Mouse (Mus musculus): Measurements from ENCODE around the gene Lhx1. TPM values are rescaled to one million over a fixed set of nuclear protein-coding genes. Genes with fewer than 3 reads are reported as not detected.

The Lhx1 gene
- total RNA-seq (2021): not detected
- long read RNA-seq, experiment 1: 0 reads
- long read RNA-seq, experiment 2: 0 reads

DNA sequence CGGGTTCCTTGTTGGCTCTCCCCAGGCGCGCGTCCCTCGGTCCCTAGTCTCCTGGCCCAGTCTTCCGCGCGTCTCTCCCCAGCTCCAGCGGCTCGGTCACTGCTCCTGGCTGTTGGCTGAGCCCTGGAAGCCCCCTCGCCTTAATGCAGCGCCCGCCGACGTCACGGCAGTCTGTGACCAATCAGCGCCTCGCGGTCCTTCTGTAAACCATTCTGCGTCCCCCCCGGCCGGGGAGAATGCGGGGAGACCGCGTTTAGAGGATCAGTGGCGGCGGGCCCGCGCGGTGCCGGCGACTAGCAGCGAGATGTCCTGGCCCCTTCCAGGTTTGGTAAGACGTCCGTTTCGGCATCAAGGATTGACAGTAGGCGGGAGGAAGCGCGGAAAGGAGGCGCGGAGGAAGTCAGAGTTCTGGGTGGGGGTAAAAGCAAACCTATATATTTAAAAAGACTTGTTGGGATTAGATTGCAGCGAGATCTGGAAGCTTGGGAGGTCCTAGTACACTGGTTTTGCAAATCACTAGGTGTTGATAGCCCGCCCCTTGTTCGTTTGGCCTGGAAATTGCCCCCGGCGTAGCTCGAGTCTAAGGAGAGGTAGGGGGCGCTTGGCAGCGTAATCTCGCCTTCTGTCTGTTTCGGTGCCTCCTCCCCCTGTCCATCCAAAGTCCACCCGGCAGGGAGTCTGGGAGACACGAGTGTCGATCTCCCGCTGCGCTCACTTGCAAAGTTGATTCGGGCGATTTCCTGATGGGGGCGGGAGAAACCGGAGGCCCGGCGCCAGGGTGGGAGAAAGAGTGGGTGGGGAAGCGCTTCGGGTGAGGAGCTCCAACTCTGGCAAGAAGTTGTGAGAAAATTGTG is at the start of gene Lhx1:
TSS of gene Lhx1 (minus strand) at position 115 of the 854 bp plus-strand sequence.
- DNase-seq (ENCODE audit: low spot score in 2 of 2): no peak

DNA sequence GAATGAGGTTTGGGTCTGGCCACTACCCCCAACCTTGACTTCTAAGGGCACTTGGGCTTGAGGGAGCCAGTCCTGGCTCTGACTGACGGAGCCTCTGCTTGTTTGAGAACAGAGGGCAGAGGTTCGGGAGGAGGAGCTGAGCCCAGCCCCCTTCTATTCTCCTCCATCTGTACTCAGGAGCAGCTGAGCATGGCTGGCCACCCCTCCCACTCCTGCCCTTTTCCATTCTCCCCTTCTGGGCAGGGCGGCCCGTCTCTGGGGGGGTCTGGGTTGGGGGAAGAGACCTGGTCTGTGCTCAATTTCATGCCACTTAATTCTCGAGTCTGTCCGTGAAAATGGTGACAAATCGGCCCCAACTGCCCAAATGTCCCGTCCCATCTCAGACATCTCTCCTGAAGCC is 49.5 kb upstream of the Lhx1 start:
- DNase-seq (ENCODE audit: low spot score in 2 of 2): no peak

DNA sequence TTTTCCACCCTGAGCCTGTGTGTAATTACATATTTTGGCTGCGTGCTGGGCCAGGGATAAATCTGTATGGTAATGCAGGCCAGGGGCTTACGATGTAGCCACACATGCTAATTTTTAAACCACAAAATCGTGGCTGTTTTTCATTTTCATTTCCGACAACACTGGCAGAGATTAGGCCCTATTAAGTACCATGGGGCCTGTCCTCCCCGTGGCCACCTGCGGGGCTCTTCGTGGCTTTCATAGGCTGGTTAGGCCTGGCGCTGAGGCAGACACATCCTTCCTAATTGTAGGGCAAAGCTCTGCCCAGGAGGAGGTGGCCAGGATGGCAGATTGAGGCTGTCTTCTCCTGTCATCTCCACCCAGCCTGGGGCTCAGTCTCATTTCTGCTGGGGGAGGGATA is 48.3 kb upstream of the Lhx1 start:
- DNase-seq (ENCODE audit: low spot score in 2 of 2): no peak

DNA sequence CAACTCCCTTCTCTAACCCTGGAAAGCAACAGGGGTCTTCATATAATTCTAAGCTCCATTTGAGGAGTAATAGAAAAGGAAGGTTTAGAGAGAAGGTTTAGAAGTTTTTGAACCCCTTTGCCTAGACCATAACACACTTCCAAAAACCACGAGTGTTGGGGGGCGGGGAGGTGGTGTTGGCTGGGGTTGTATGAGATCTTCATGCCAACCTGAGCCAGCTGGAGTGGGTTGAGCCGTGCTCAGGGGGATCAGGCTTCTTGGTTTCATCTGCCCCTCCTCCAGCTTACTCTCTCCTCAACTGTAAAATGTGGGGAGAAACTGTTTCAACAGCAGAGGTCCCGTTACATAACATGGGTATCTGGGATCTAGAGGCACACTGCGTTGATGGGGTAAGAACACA is 45.5 kb upstream of the Lhx1 start:
- no peak for DNase-seq (ENCODE audit: low spot score in 2 of 2)

DNA sequence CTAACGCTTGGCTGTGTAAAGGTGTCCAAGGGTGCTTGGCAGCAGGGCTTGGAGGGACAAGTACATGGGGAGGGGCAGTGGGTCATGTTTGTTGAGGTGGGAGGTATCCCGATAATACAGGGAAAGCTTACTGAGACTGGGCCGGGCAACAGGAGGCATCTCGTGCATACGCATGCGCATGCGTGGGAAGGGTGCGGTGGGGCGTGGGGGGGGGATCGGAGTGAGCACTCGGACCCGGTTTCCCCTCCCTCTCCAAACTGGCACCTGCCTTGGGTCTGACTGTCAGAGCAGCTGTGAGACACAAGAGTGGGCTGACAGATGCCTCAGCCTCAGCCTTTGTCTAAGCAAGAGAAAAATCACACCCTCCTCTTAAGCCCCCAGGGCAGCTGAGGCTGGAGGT is 45.1 kb upstream of the Lhx1 start:
- no peak for DNase-seq (ENCODE audit: low spot score in 2 of 2)

DNA sequence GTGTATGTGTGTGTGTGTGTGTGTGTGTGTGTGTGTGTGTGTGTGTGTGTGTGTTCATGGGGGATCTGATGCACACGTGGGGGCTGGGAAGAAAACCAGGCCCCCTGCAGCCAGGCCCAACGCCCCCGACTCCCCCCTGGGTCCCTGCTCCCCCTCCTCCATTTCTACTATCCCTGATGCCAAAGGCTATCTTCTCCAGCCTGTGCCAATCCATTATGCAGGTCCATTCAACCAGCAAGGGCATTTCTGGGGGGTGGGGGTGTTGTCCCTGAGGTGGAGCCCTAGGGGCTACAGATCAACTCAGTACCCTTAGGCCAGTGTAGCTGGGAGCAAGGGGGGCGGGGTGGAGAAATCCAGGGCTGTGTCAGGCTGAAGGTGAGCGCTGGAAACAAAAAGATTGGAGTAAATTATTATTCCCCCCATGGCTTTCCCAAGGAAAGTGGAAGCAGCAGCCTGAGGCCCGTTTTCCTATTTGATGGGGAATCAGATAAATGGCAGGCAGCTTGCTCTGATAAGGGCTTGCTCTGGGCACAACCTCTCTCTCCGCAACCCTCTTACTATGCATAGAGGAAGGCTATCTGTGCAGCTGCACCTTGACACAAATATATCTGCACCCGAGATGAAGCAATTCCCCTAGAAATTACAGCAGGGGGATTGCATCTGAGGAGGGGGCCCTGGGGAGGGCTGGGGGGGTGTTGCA is 43.9 kb upstream of the Lhx1 start:
- DNase-seq (ENCODE audit: low spot score in 2 of 2): no peak

DNA sequence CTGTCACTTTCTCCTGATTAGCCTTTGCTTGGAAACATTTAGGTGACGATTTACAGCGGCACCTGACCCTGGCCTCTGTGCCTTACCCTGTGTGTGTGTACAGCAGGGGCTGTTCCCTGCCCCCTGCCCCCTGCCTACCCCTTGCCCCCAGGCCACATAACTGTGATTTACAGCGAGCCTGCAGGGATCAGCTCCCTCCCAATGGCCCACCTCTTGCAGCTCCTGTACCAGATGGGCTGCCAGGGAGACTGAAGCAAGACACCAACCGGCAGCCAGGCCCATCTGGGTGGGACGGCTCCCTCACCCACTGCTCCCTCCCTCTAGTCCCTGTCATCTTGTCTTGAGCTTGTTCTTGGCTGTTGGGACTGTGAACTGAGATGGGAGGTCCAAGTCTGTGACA is 43.1 kb upstream of the Lhx1 start:
- no peak for DNase-seq (ENCODE audit: low spot score in 2 of 2)

DNA sequence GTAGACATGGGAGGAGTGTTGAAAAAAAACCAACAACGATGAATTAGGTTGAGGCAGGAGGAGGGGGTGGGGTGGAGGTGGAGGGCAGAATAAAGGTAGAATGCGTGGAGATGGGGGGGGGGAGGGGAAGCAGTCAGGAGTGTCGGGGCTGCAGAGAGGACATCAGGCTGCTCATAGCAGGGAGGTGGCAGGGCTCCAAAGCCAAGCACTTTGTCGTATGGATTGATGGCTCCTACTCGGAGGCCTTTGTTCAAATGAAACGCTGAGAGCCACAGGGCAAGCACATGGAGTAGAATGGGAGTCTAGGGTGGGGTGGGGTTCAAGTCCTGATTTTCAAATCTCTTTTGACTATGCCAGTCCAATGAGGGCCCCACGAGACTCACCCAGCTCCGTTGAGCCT is 41.4 kb upstream of the Lhx1 start:
- DNase-seq (ENCODE audit: low spot score in 2 of 2): no peak

DNA sequence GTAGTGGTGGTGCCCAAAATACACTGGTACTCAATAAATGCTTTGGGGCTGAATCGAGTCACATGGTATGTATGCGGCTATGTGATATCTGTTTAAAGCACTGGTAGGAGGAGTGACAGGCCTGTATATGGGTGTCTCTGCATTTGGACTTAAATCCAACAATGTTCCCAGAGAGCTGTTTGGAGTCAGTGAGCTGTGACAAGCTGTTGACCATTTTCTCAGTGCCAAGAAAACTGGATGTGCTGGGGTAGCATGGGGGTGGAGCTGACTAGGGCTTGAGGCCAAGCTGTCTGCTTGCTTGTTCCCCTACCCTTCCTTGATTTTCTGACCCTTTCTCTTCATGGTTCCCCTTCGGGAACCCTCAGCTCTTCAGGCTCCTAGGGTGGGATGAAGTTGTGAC is 39.9 kb upstream of the Lhx1 start:
- no peak for DNase-seq (ENCODE audit: low spot score in 2 of 2)

DNA sequence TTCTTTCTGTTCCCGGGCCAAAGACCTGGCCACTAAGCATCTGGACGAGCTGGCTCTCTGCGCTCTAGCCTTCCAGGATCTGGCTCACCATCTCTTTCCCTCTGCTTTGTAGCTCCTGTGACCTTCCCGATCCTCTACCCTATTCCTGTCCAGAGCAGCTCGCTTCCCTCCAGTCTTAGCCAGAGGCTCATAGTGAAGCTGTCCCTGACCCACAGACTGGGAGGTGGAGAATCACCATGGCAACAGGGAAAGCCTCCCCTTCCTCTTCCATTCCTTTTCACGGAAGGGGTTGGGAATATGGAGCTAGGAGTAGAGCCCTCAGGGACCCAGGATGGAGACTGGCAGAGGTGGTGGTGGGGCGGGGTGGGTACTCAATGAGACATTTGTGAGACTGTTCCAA is 38.0 kb upstream of the Lhx1 start:
- DNase-seq (ENCODE audit: low spot score in 2 of 2): no peak

DNA sequence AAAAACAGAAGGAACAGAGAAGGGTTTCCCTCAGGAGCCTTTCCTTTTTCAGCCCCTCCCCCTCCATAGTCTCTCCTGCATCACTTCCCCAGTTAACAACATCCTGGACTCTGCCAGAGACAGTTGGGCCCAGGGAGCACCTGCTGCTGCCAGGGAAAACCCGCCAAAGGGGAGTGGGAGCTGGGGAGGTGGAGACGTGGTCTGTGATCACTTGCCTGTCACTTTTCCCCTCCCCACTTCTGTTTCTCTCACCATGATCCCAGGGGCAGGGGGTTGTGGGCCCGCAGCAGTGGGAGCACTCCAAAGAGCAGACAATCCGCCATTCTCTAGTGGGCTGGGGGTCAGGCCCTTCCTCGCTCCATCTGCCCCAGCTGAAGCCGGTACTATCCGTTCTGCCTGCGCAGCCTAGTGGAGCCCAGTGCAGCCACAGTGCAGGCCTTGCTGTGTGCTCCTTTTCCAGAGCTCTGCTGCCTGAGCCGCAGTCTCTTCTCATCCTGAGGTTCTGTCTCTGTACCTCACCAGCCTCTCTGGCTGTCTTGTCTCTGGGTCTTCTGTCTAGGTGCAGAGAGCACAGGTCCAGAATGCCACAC is 37.5 kb upstream of the Lhx1 start:
- no peak for DNase-seq (ENCODE audit: low spot score in 2 of 2)

DNA sequence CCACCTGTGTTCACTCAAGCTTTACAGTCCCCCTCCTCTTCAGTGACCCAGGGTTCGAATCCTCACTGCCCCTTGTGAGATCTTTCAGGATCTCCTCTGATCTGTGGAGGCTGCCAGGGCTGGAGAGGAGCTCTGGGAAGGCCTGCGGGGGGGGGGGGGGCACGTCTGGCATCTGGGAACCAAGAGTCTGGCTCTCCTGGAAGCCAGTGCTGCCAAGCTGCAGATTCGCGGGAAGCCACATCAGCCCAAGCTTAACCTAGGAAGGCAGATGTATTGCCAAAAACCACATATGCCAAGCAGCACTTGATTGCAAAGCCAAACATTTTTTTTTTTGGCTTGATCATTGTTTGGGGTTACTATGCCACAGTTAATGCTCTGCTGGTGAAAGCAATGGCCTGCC is 36.2 kb upstream of the Lhx1 start:
- DNase-seq (ENCODE audit: low spot score in 2 of 2): no peak

DNA sequence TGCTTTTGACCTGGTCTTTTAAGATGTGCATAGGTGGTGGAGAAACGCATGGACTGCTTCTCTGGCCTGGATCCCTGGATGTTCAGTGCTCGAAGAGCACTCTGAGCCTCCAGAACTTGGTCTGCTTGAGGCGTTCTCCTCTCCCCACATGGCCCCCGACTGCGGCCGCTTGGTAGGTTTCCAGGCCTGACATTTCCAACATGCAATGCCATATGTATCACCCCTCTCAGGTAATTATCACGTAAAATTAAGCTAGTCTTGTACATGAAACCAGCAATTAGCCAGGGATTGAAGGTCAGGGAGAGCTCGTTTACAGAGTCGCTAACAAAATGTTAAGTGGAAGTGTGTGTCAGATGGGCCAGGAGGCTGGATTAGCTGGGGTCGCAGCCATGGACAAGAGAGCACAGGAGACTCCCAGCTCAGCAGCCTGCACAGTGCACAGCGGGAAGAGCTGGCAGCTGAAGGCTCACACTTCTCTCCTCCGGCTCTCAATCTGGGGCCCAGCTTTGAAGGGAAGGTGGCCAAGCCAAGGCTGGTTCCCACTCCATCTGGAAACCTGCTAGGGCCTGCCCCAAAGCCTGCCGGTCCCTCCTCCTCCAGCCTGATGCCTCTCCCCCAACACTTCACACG is 28.6 kb upstream of the Lhx1 start:
- no peak for DNase-seq (ENCODE audit: low spot score in 2 of 2)

DNA sequence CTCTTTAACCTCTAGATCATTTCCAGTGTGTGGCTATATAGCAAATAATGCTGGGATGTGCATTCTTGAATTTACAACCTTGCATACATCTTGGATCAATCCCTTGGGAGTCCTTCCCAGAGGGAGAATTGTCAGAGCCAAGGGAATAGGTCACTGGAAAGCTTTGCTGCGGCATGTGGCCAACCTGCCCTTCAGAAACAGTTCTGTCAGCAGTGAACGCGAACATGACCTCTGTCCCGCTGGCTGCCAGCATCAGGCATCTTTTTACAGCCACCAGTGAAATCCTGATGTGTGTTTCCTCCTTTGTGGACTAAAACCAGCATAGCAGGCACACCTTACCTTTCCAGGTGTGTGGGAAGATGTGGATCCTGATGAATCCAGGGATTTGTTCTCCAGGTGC is 26.0 kb upstream of the Lhx1 start:
- DNase-seq (ENCODE audit: low spot score in 2 of 2): no peak

DNA sequence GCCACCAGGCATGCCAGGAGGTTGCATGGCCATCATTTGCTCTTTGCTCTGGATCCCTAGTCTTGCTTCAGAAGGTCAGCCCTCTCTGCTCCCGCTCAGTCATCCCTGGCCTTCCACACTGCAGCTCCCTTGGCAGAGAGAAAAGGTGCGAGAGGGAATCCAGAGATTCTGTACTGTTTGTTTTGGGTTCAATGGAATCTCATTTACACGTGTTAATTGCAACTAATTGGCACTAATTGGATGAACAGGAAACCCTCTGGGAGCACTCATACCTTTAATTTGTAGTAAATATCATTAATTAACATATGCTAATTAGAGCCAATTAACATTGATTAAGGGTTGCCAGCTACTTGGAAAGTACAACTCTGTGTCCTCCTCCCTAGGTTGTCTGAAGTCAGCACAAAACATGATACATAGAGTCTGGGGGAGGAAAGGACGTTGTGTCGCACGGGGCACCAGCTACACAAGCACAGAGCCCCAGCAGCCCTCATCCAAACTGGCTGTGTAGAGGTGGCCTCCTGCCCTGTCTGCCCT is 24.0 kb upstream of the Lhx1 start:
- no peak for DNase-seq (ENCODE audit: low spot score in 2 of 2)

DNA sequence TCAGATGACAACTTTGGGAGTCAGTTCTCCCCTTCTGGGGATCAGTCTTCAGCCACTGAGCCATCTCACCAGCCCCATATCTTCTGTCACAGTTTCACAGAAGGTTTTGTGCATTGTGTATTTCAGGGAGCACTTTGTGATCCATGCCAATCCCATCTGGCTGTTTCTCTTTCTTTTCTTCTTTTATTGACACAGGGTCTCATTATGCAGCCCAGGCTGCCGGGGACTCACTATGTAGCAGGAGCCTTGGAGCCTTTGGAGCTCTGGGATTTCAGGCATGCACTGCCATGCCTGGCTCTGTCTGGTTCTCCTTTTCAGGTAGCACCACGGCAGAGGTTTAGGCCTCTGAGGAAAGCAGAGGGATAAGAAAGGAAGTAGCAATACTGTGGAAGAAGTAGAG is 23.0 kb upstream of the Lhx1 start:
- no peak for DNase-seq (ENCODE audit: low spot score in 2 of 2)

DNA sequence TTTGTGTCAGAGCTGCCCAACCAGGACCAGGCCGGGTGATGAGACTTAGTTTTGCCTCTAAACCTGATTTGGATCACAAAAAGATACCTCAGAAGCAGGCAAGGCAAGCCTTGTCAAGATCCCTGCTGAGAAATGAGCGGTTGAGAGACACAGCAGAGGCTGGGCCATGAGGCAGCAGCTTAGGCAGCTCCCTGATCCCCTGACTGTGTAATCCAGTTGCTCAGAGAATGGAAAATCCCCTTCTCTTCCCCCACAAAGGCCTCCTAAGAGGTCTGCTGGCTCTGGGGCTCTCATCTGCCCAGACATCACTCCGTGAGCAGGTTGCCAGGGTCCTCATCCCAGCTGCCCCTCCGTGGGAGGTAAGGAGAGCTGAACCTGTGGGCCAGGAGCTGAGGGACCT is 14.6 kb upstream of the Lhx1 start:
- no peak for DNase-seq (ENCODE audit: low spot score in 2 of 2)

DNA sequence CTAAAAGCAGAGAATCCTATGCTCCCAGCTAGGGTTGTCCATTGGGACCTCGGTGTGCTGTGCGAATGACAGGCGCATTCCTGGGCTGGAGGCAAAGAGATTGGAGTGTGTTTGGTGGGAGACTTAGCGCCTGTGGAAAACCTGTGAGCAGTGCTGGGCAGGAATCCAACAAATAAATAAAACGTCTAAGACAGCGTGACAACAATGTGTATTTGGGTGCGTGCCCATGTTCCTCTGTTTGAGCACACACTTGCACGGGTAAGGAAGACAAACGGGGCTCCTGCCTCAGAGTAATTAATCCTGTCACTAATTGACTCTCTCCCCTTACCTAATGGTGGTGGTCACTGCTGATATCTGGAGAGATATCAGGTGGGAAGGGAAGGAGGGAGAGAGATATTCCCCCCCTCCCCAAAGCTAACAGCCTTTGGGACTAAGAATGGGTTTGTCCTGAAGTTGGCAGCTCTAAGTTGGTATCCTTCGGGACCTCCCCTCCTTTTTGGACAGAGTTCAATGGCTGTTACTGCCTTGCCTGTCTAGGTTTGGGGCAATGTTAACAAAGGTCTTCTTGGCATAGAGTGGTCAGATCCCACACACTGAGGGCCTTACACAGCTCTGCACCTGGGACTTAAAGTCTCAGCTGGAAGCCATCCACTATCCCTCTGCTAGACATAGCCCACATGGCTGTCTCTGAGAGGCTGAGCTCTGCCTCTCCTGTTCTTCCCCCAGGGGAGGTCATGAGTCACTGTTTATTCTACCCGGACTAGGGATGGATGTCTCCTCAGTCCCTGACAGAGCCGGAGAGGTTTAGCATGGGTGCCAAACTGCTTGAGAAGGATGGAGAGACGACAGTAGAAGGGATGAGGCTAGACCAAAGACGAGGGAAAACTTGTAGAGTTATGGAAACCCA is 4.7 kb upstream of the Lhx1 start:
- no peak for DNase-seq (ENCODE audit: low spot score in 2 of 2)

DNA sequence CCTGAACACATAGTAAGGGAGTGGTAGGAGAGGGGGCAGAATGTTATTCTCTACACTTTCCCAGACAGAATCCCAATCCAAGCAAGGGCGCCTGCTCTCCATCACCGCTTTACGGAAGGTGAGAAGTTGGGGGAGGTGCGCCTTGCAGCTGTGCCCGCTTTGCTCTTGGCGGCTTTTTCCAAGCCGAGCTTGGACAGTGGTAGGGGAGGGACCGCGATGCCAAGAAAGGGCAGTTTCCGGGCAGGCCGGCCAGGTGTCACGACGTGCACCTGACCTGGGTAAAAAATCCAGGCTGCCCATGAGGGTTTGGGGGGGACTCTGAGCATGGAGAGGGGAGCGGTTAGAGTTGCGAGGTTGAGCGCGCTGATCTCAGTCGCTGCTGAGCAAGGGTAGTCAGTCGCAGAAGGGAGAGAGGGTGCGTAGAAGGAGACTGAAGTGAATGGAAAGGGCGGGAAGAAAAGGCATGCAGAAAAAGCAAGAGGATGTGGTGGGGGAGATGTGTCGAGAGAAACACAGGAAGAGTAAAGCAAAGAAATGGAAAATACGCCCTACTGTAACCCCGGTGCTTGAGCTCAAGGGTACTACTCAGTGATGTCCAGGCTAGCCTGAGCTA is 3.9 kb upstream of the Lhx1 start:
- no peak for DNase-seq (ENCODE audit: low spot score in 2 of 2)

Data from gastrocnemius, postnatal 4 days (tissue).